Mouse (Mus musculus): ENCODE results near the gene Tc2n.
"Not testable (repeated sequence)": the region's sequence is repeated elsewhere in the genome, so short reads cannot be mapped to it uniquely, and the experiment has no call there.

Tc2n gene

GRCm38 (mm10) chr12:101718054-101718754 lies at the start of gene Tc2n:
Tc2n (minus strand) TSS chr12:101718523.
- peak; percentile 92 for DNase-seq

- DNase-seq: peak; percentile 49
Observed at GRCm38 (mm10) chr12:101767306-101768053, 49.2 kb upstream of the Tc2n start.

DNA sequence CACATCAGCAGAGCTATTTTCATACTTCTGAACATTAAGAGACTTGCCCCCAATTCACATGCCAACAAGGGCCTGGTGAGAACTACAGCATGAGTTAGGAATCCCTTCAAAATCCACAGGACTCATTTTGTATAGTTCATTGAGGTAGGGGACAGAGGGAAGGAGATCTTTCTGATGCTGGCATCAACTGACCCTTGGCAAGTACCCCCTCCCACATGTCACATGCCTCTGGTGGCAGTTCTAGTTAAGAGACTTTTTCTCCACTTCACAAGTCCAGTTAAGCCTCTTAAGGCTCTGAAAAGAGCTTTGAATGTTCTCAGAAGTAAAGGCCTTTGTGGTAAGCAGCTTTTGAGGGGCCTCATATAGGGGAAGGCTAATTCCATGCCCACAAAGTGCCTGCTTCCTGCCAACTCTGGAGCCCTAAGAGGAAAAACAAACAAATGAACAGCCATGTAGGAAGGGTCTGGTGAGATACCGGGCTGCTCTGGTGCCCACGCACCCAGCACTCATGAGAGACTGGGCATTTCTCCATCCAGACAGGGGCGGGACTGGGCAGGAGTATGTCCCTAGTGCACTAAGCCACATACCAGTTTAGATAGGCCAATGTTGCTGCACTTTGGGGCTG lies 48.0 kb upstream of the Tc2n start:
- no peak for DNase-seq

DNA sequence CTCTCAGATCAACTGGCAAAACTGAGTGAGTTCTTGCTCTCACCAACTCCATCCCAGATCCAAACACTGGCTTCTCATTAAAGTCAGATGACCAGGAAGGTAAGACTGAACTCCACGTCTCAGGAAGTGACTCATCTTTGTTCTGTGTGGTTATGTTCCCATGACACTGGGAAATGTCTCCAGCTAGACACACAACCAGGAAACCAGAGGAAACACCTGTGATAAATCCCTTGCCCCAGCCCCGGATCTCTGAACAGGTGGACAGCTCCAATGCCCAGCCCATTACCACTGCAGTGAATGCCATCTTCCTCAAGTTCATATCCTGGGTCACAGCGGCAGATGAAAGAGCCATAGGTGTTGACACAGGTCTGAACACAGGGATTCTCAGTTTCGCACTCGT lies 46.5 kb upstream of the Tc2n start:
- DNase-seq: no peak

GRCm38 (mm10) chr12:101763065-101763464 lies 44.7 kb upstream of the Tc2n start:
- no peak for DNase-seq

DNA sequence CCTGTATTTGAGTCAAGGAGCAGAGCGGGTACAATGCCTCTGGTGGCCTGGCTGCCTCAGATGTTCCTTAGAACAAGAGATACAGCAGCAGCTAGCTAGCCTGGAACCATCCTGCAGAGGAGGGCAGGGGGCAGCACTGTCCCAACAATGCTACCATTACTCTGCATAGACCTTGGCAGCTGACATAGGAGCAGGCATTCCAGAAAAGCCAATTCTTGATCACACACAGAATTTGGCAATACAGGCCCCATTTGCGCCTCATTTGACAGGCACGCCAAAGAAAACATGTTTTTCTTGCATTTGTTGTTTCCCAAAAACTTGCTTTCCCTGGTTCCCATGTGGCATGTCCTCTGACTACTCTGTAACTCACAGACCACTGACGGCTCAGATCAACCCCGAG lies 43.7 kb upstream of the Tc2n start:
- no peak for DNase-seq

- peak; percentile 34 for DNase-seq
Observed at GRCm38 (mm10) chr12:101759440-101760045, 41.2 kb upstream of the Tc2n start.

DNA sequence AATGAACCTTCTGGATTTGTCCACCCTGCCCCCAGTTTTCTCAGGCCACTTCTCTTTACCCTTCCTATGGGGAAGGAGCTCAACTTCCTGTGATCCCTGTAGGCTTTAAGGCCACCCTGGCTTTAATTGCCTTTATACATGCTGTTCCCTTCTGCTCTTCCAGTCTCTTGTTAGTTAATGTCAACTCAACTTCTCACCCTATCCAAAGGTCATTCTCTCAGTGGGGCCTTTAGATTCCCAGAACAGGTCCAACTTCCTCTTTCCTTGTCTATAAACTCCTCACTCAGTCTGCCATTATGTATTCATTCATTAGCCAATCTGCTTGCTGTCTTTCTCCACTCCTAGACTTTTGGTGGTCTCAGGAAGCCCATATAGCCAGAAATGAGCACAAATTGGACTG lies 40.4 kb upstream of the Tc2n start:
- DNase-seq: no peak

- no peak for DNase-seq
Observed at GRCm38 (mm10) chr12:101742375-101742774, 24.1 kb upstream of the Tc2n start.

GRCm38 (mm10) chr12:101740486-101740885 lies 22.2 kb upstream of the Tc2n start:
- peak; percentile 32 for DNase-seq

DNA sequence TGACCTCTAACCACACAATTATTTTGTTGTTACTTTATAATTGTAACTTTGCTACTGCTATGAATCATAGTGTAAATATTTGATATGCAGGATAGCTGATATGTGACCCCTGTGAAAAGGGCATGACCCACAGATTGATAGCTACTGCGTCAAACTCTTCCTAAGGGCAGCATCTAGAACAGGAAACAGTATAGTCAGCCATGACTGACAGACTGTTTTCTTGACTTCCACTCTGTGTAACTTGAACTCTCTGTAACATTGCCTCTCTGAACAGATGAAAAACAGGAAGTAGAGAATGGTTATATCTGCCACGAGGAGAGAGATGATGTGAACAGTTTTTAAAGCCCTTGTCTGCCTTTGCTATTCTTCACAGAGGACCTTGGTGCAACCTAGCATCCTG lies 21.7 kb upstream of the Tc2n start:
- peak; percentile 57 for DNase-seq

DNA sequence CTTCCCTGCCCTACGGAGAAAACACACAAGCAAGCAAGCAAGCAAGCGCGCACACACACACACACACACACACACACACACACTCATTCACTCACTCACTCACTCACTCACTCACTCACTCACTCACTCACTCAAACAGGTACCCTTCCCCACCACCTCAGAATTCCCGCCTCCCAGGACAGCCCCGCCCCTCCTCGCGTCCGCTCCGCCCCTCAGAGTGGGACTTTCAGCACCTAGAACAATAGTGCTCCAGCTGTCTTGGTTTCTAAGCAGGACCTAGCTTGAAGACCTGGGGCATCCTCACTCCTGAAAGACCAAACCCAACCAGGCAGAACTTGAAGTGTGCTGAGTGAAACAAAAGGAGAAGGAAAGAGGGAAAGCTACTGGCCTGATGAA lies 430 bp upstream of the Tc2n start:
- DNase-seq: peak; percentile 44

- no peak for DNase-seq
Observed at GRCm38 (mm10) chr12:101699176-101699575, 19.1 kb downstream of the Tc2n start.

DNA sequence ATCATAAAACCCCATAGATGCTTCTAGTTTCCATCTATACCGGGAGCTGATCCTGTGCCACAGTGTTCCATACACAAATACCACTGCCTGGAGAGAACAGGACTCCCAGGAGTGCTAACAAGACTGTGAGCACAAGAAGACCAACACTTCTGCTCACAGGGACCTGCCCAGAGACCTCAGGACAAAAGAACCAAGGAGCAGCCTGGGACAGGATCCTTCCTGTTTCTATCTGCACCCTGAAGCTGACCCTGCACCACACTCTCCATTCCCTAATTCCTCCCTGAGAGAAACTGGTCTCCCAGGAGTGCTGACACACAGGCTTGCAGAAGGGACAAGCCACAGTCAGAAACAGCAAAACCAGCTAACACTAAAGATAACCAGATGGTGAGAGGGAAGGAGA lies 21.8 kb downstream of the Tc2n start:
- no peak for DNase-seq

- no peak for DNase-seq
Observed at GRCm38 (mm10) chr12:101680538-101680937, 37.8 kb downstream of the Tc2n start.

- no peak for DNase-seq
Observed at GRCm38 (mm10) chr12:101667502-101667901, 50.8 kb downstream of the Tc2n start.

DNA sequence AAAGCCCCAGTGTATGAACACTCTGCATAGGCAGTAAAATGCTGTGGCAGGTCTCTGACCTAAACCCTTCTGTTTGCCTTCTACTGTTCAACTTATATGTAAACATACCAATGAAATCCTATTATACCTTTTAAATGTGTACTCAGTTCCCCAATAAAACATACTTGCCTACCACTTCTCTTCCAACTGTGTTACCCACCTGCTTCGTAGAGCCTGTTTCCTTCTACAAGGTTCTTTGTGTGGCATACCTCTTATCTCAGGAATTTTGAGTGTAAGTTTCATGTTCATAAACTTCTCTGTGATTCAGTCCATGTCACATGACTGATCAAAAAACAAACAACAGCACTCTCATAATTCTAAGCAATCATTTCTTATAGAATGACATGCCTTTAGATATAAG lies 85.2 kb downstream of the Tc2n start:
- DNase-seq: no peak

- DNase-seq: not testable (repeated sequence)
Observed at GRCm38 (mm10) chr12:101606622-101607021, 111.7 kb downstream of the Tc2n start.
